Mouse (Mus musculus): ENCODE measurements around the gene Gm49601. TPM values are rescaled to one million over a fixed set of nuclear protein-coding genes. Genes with fewer than 3 reads are reported as not detected.

Gene Gm49601
- polyA plus RNA-seq, 1 experiment from 2014 or later = 9.9 TPM

GRCm38 (mm10) chr16:18584901-18585510 lies 41.2 kb downstream of the Gm49601 start:
- no peak overlapping the region for H3K4me3 ChIP-seq (replicated peaks; ENCODE audit: low read depth, low read length)
- WGBS = 9% methylated on average over 10 of the region's 10 CpGs
- no peak for DNase-seq

GRCm38 (mm10) chr16:18583673-18584357 lies 42.4 kb downstream of the Gm49601 start:
- 6% methylated on average over 10 of the region's 10 CpGs for WGBS
- peaks cover 93% of the 10 kb centered on the region for H3K27me3 ChIP-seq (ENCODE audit: control insufficient read depth, insufficient read depth, low read length)
- no peak overlapping the region for H3K9ac ChIP-seq (replicated peaks; ENCODE audit: low read length)
- H3K9me3 ChIP-seq (ENCODE audit: control insufficient read depth, low read length) = no peaks in the 10 kb centered on the region
- no peak overlapping the region for H3K4me3 ChIP-seq (replicated peaks; ENCODE audit: low read depth, low read length)
- DNase-seq (no peak), ATAC-seq (ENCODE audit: low FRiP score, low TSS enrichment) (no peak)
- peaks cover 18% of the 10 kb centered on the region; the same call in 1 of the 2 replicates for H3K4me1 ChIP-seq (ENCODE audit: control insufficient read depth, insufficient read depth, low read length)
- H3K4me2 ChIP-seq (ENCODE audit: low read length) = no peak overlapping the region
- no peaks in the 10 kb centered on the region for H3K36me3 ChIP-seq (ENCODE audit: control insufficient read depth, insufficient read depth, low read length)
- H3K27ac ChIP-seq (replicated peaks; ENCODE audit: low read depth, low read length) = no peak overlapping the region

More at GRCm38 (mm10) chr16:18584901-18585510, 41.2 kb downstream of the Gm49601 start:
- Histone ChIP-seq H3K4me1 (ENCODE audit: control insufficient read depth, insufficient read depth, low read length) (peaks cover 18% of the 10 kb centered on the region; the same call in 1 of the 2 replicates), H3K4me2 (ENCODE audit: low read length) (no peak overlapping the region), H3K9me3 (ENCODE audit: control insufficient read depth, low read length) (no peaks in the 10 kb centered on the region), H3K27ac (replicated peaks; ENCODE audit: low read depth, low read length) (no peak overlapping the region), H3K9ac (replicated peaks; ENCODE audit: low read length) (no peak overlapping the region), H3K27me3 (ENCODE audit: control insufficient read depth, insufficient read depth, low read length) (peaks cover 95% of the 10 kb centered on the region), H3K36me3 (ENCODE audit: control insufficient read depth, insufficient read depth, low read length) (no peaks in the 10 kb centered on the region)
- no peak for ATAC-seq (ENCODE audit: low FRiP score, low TSS enrichment)

GRCm38 (mm10) chr16:18583169-18583568 lies 43.1 kb downstream of the Gm49601 start:
- DNase-seq = no peak
- no peaks in the 10 kb centered on the region for H3K36me3 ChIP-seq (ENCODE audit: control insufficient read depth, insufficient read depth, low read length)
- H3K9ac ChIP-seq (replicated peaks; ENCODE audit: low read length) = no peak overlapping the region
- H3K4me3 ChIP-seq (replicated peaks; ENCODE audit: low read depth, low read length) = no peak overlapping the region
- H3K4me1 ChIP-seq (ENCODE audit: control insufficient read depth, insufficient read depth, low read length) = peaks cover 18% of the 10 kb centered on the region; the same call in 1 of the 2 replicates
- no peak overlapping the region for H3K4me2 ChIP-seq (ENCODE audit: low read length)
- 3% methylated on average over 10 of the region's 10 CpGs for WGBS
- H3K27me3 ChIP-seq (ENCODE audit: control insufficient read depth, insufficient read depth, low read length) = peaks cover 86% of the 10 kb centered on the region
- ATAC-seq (ENCODE audit: low FRiP score, low TSS enrichment) = no peak
- no peak overlapping the region for H3K27ac ChIP-seq (replicated peaks; ENCODE audit: low read depth, low read length)
- no peaks in the 10 kb centered on the region for H3K9me3 ChIP-seq (ENCODE audit: control insufficient read depth, low read length)

GRCm38 (mm10) chr16:18582426-18583148 lies 43.6 kb downstream of the Gm49601 start:
- ATAC-seq (ENCODE audit: low FRiP score, low TSS enrichment) (peak; percentile 32; the same call in 1 of the 2 replicates), DNase-seq (no peak)
- no peaks in the 10 kb centered on the region for H3K9me3 ChIP-seq (ENCODE audit: control insufficient read depth, low read length)
- no peaks in the 10 kb centered on the region for H3K36me3 ChIP-seq (ENCODE audit: control insufficient read depth, insufficient read depth, low read length)
- peaks cover 80% of the 10 kb centered on the region for H3K27me3 ChIP-seq (ENCODE audit: control insufficient read depth, insufficient read depth, low read length)
- no peak overlapping the region for H3K9ac ChIP-seq (replicated peaks; ENCODE audit: low read length)
- 1% methylated on average over 67 of the region's 67 CpGs for WGBS
- no peak overlapping the region for H3K27ac ChIP-seq (replicated peaks; ENCODE audit: low read depth, low read length)
- peaks cover 18% of the 10 kb centered on the region; the same call in 1 of the 2 replicates for H3K4me1 ChIP-seq (ENCODE audit: control insufficient read depth, insufficient read depth, low read length)
- H3K4me2 ChIP-seq (ENCODE audit: low read length) = peak overlapping the region; percentile 54
- peak overlapping the region; percentile 35 for H3K4me3 ChIP-seq (replicated peaks; ENCODE audit: low read depth, low read length)

GRCm38 (mm10) chr16:18581623-18582205 lies 44.5 kb downstream of the Gm49601 start:
- WGBS = under 1% methylated on average over 61 of the region's 66 CpGs
- DNase-seq (peak; percentile 58), ATAC-seq (ENCODE audit: low FRiP score, low TSS enrichment) (peak; percentile 18; the same call in 1 of the 2 replicates)
- Histone ChIP-seq H3K4me1 (ENCODE audit: control insufficient read depth, insufficient read depth, low read length) (peaks cover 18% of the 10 kb centered on the region; the same call in 1 of the 2 replicates), H3K27ac (replicated peaks; ENCODE audit: low read depth, low read length) (no peak overlapping the region), H3K27me3 (ENCODE audit: control insufficient read depth, insufficient read depth, low read length) (peaks cover 76% of the 10 kb centered on the region), H3K4me2 (ENCODE audit: low read length) (peak overlapping the region; percentile 54), H3K9me3 (ENCODE audit: control insufficient read depth, low read length) (no peaks in the 10 kb centered on the region), H3K4me3 (replicated peaks; ENCODE audit: low read depth, low read length) (peak overlapping the region; percentile 35), H3K36me3 (ENCODE audit: control insufficient read depth, insufficient read depth, low read length) (no peaks in the 10 kb centered on the region), H3K9ac (replicated peaks; ENCODE audit: low read length) (no peak overlapping the region; the same call in 1 of the 2 replicates)

- Histone ChIP-seq H3K36me3 (ENCODE audit: control insufficient read depth, insufficient read depth, low read length) (no peaks in the 10 kb centered on the region), H3K9me3 (ENCODE audit: control insufficient read depth, low read length) (no peaks in the 10 kb centered on the region), H3K4me3 (replicated peaks; ENCODE audit: low read depth, low read length) (peak overlapping the region; percentile 35), H3K27me3 (ENCODE audit: control insufficient read depth, insufficient read depth, low read length) (peaks cover 70% of the 10 kb centered on the region), H3K4me1 (ENCODE audit: control insufficient read depth, insufficient read depth, low read length) (peaks cover 12% of the 10 kb centered on the region; the same call in 1 of the 2 replicates), H3K27ac (replicated peaks; ENCODE audit: low read depth, low read length) (no peak overlapping the region), H3K9ac (replicated peaks; ENCODE audit: low read length) (no peak overlapping the region), H3K4me2 (ENCODE audit: low read length) (peak overlapping the region; percentile 54)
- DNase-seq (no peak), ATAC-seq (ENCODE audit: low FRiP score, low TSS enrichment) (no peak)
- 3% methylated on average over 21 of the region's 21 CpGs for WGBS
Measured at GRCm38 (mm10) chr16:18581050-18581622, 45.1 kb downstream of the Gm49601 start.

GRCm38 (mm10) chr16:18580389-18580788 lies 45.8 kb downstream of the Gm49601 start:
- DNase-seq (no peak), ATAC-seq (ENCODE audit: low FRiP score, low TSS enrichment) (no peak)

GRCm38 (mm10) chr16:18577599-18578160 lies 48.5 kb downstream of the Gm49601 start:
- no peak for ATAC-seq (ENCODE audit: low FRiP score, low TSS enrichment)
- DNase-seq = no peak
- Histone ChIP-seq H3K9me3 (ENCODE audit: control insufficient read depth, low read length) (no peaks in the 10 kb centered on the region), H3K27ac (replicated peaks; ENCODE audit: low read depth, low read length) (no peak overlapping the region), H3K36me3 (ENCODE audit: control insufficient read depth, insufficient read depth, low read length) (no peaks in the 10 kb centered on the region), H3K9ac (replicated peaks; ENCODE audit: low read length) (no peak overlapping the region), H3K4me2 (ENCODE audit: low read length) (no peak overlapping the region), H3K27me3 (ENCODE audit: control insufficient read depth, insufficient read depth, low read length) (peaks cover 36% of the 10 kb centered on the region), H3K4me3 (replicated peaks; ENCODE audit: low read depth, low read length) (no peak overlapping the region), H3K4me1 (ENCODE audit: control insufficient read depth, insufficient read depth, low read length) (peaks cover 10% of the 10 kb centered on the region; the same call in 1 of the 2 replicates)
- WGBS = 8% methylated on average over 5 of the region's 5 CpGs

More at GRCm38 (mm10) chr16:18580389-18580788, 45.8 kb downstream of the Gm49601 start:
- H3K4me2 ChIP-seq (ENCODE audit: low read length) = no peak overlapping the region
- no peak overlapping the region for H3K4me3 ChIP-seq (replicated peaks; ENCODE audit: low read depth, low read length)
- no peak overlapping the region for H3K9ac ChIP-seq (replicated peaks; ENCODE audit: low read length)
- H3K27ac ChIP-seq (replicated peaks; ENCODE audit: low read depth, low read length) = no peak overlapping the region
- peaks cover 10% of the 10 kb centered on the region; the same call in 1 of the 2 replicates for H3K4me1 ChIP-seq (ENCODE audit: control insufficient read depth, insufficient read depth, low read length)
- peaks cover 63% of the 10 kb centered on the region for H3K27me3 ChIP-seq (ENCODE audit: control insufficient read depth, insufficient read depth, low read length)
- H3K9me3 ChIP-seq (ENCODE audit: control insufficient read depth, low read length) = no peaks in the 10 kb centered on the region
- H3K36me3 ChIP-seq (ENCODE audit: control insufficient read depth, insufficient read depth, low read length) = no peaks in the 10 kb centered on the region
- 10% methylated on average over 2 of the region's 2 CpGs for WGBS

All from midbrain, embryonic 14.5 days (tissue).